Mouse (Mus musculus): ENCODE data around the gene Utp6. TPM values are rescaled to one million over a fixed set of nuclear protein-coding genes. Genes with fewer than 3 reads are reported as not detected.
"Not testable (repeated sequence)": the region's sequence is repeated elsewhere in the genome, so short reads cannot be mapped to it uniquely, and the experiment has no call there.

Utp6 gene
- polyA plus RNA-seq, 1 experiment from 2014 or later = 52.1 TPM

- H3K9ac ChIP-seq = not testable (repeated sequence)
- peaks cover 19% of the 10 kb centered on the region for H3K27me3 ChIP-seq
These were observed 14.9 kb upstream of the Utp6 start for GRCm38 (mm10) chr11:79977061-79977460.

GRCm38 (mm10) chr11:79976645-79977044, 14.5 kb upstream of the Utp6 start:
- not testable (repeated sequence) for H3K4me2 ChIP-seq (replicated peaks); H3K9me3 ChIP-seq (replicated peaks); H3K36me3 ChIP-seq; ATAC-seq (ENCODE audit: insufficient number of reproducible peaks, low FRiP score, low TSS enrichment, low read depth); H3K4me3 ChIP-seq (replicated peaks); H3K27ac ChIP-seq (replicated peaks); H3K9ac ChIP-seq
- peaks cover 19% of the 10 kb centered on the region for H3K27me3 ChIP-seq
- peaks cover 13% of the 10 kb centered on the region for H3K4me1 ChIP-seq
- 79% methylated on average over 6 of the region's 6 CpGs for WGBS

More at GRCm38 (mm10) chr11:79977061-79977460, 14.9 kb upstream of the Utp6 start:
- H3K4me3 ChIP-seq (replicated peaks); H3K36me3 ChIP-seq; H3K27ac ChIP-seq (replicated peaks); H3K4me2 ChIP-seq (replicated peaks); H3K9me3 ChIP-seq (replicated peaks); ATAC-seq (ENCODE audit: insufficient number of reproducible peaks, low FRiP score, low TSS enrichment, low read depth): not testable (repeated sequence)
- 88% methylated on average over 14 of the region's 14 CpGs for WGBS
- H3K4me1 ChIP-seq = peaks cover 13% of the 10 kb centered on the region

- Histone ChIP-seq H3K4me1 (peaks cover 13% of the 10 kb centered on the region), H3K9me3 (replicated peaks) (no peaks in the 10 kb centered on the region), H3K4me3 (replicated peaks) (no peak overlapping the region), H3K9ac (no peak overlapping the region), H3K27ac (replicated peaks) (no peak overlapping the region), H3K36me3 (no peaks in the 10 kb centered on the region), H3K27me3 (peaks cover 19% of the 10 kb centered on the region), H3K4me2 (replicated peaks) (no peak overlapping the region)
- ATAC-seq (ENCODE audit: insufficient number of reproducible peaks, low FRiP score, low TSS enrichment, low read depth) = no peak
- WGBS = 92% methylated on average over 1 of the region's 1 CpGs
These were observed 14.0 kb upstream of the Utp6 start for GRCm38 (mm10) chr11:79976222-79976621.

- no peak for ATAC-seq (ENCODE audit: insufficient number of reproducible peaks, low FRiP score, low TSS enrichment, low read depth)
- Histone ChIP-seq H3K27ac (replicated peaks) (no peak overlapping the region), H3K4me1 (peaks cover 13% of the 10 kb centered on the region), H3K36me3 (no peaks in the 10 kb centered on the region), H3K9ac (no peak overlapping the region), H3K4me2 (replicated peaks) (no peak overlapping the region), H3K27me3 (peaks cover 22% of the 10 kb centered on the region), H3K4me3 (replicated peaks) (no peak overlapping the region), H3K9me3 (replicated peaks) (no peaks in the 10 kb centered on the region)
- 66% methylated on average over 2 of the region's 2 CpGs for WGBS
These were observed 13.2 kb upstream of the Utp6 start for GRCm38 (mm10) chr11:79975377-79975776.

- Histone ChIP-seq H3K27ac (replicated peaks) (no peak overlapping the region; the same call in 1 of the 2 replicates), H3K4me1 (peaks cover 13% of the 10 kb centered on the region), H3K36me3 (no peaks in the 10 kb centered on the region), H3K9ac (peak overlapping the region; percentile 31; the same call in 1 of the 2 replicates), H3K4me3 (replicated peaks) (peak overlapping the region; percentile 49), H3K27me3 (peaks cover 22% of the 10 kb centered on the region), H3K9me3 (replicated peaks) (no peaks in the 10 kb centered on the region), H3K4me2 (replicated peaks) (peak overlapping the region; percentile 86)
- ATAC-seq (ENCODE audit: insufficient number of reproducible peaks, low FRiP score, low TSS enrichment, low read depth) = no peak
- under 1% methylated on average over 41 of the region's 41 CpGs for WGBS
These were observed 11.7 kb upstream of the Utp6 start for GRCm38 (mm10) chr11:79973626-79974476.

- peaks cover 13% of the 10 kb centered on the region for H3K4me1 ChIP-seq
- H3K9me3 ChIP-seq (replicated peaks) = no peaks in the 10 kb centered on the region
- peak overlapping the region; percentile 86 for H3K4me2 ChIP-seq (replicated peaks)
- H3K36me3 ChIP-seq = no peaks in the 10 kb centered on the region
- peaks cover 22% of the 10 kb centered on the region for H3K27me3 ChIP-seq
- ATAC-seq (ENCODE audit: insufficient number of reproducible peaks, low FRiP score, low TSS enrichment, low read depth) = no peak
- H3K9ac ChIP-seq = no peak overlapping the region
- no peak overlapping the region for H3K27ac ChIP-seq (replicated peaks)
- WGBS = 9% methylated on average over 8 of the region's 8 CpGs
- peak overlapping the region; percentile 49 for H3K4me3 ChIP-seq (replicated peaks)
These were observed 10.9 kb upstream of the Utp6 start for GRCm38 (mm10) chr11:79973133-79973532.

- Histone ChIP-seq H3K4me2 (replicated peaks) (no peak overlapping the region), H3K27ac (replicated peaks) (no peak overlapping the region), H3K27me3 (peaks cover 4% of the 10 kb centered on the region; the same call in 1 of the 2 replicates), H3K9me3 (replicated peaks) (no peaks in the 10 kb centered on the region), H3K4me1 (0 out of 2 replicates have a peak, but pooled peaks cover 3% of the 10 kb centered on the region), H3K4me3 (replicated peaks) (no peak overlapping the region), H3K9ac (no peak overlapping the region), H3K36me3 (no peaks in the 10 kb centered on the region)
- no peak for ATAC-seq (ENCODE audit: insufficient number of reproducible peaks, low FRiP score, low TSS enrichment, low read depth)
- WGBS = 78% methylated on average over 10 of the region's 10 CpGs
These were observed 5.6 kb upstream of the Utp6 start for GRCm38 (mm10) chr11:79967752-79968151.

- WGBS = 43% methylated on average over 8 of the region's 8 CpGs
- no peak for ATAC-seq (ENCODE audit: insufficient number of reproducible peaks, low FRiP score, low TSS enrichment, low read depth)
- no peak overlapping the region for H3K4me2 ChIP-seq (replicated peaks)
These were observed 3.7 kb upstream of the Utp6 start for GRCm38 (mm10) chr11:79965896-79966295.

GRCm38 (mm10) chr11:79963212-79963974, 1.2 kb upstream of the Utp6 start:
- no peak for ATAC-seq (ENCODE audit: insufficient number of reproducible peaks, low FRiP score, low TSS enrichment, low read depth)
- no peak overlapping the region for H3K4me3 ChIP-seq (replicated peaks)

More at GRCm38 (mm10) chr11:79965896-79966295, 3.7 kb upstream of the Utp6 start:
- no peaks in the 10 kb centered on the region for H3K36me3 ChIP-seq
- H3K4me1 ChIP-seq = peaks cover 10% of the 10 kb centered on the region; the same call in 1 of the 2 replicates
- H3K4me3 ChIP-seq (replicated peaks) = no peak overlapping the region
- H3K27ac ChIP-seq (replicated peaks) = no peak overlapping the region
- H3K27me3 ChIP-seq = 0 out of 2 replicates have a peak, but pooled peaks cover 2% of the 10 kb centered on the region
- H3K9me3 ChIP-seq (replicated peaks) = no peaks in the 10 kb centered on the region
- H3K9ac ChIP-seq = no peak overlapping the region

GRCm38 (mm10) chr11:79962877-79963183, 640 bp upstream of the Utp6 start:
- WGBS = 4% methylated on average over 9 of the region's 9 CpGs
- ATAC-seq (ENCODE audit: insufficient number of reproducible peaks, low FRiP score, low TSS enrichment, low read depth) = no peak
- H3K27me3 ChIP-seq = no peaks in the 10 kb centered on the region
- H3K4me1 ChIP-seq = peaks cover 11% of the 10 kb centered on the region; the same call in 1 of the 2 replicates
- H3K9me3 ChIP-seq (replicated peaks) = no peaks in the 10 kb centered on the region
- H3K36me3 ChIP-seq = peaks cover 13% of the 10 kb centered on the region
- 0 out of 2 replicates have a peak overlapping the region, but pooled peaks have one; percentile 12 for H3K27ac ChIP-seq (replicated peaks)
- H3K4me2 ChIP-seq (replicated peaks) = peak overlapping the region; percentile 67
- H3K4me3 ChIP-seq (replicated peaks) = peak overlapping the region; percentile 66
- peak overlapping the region; percentile 31; the same call in 1 of the 2 replicates for H3K9ac ChIP-seq

More at GRCm38 (mm10) chr11:79963212-79963974, 1.2 kb upstream of the Utp6 start:
- Histone ChIP-seq H3K9ac (no peak overlapping the region), H3K36me3 (peaks cover 7% of the 10 kb centered on the region; the same call in 1 of the 2 replicates), H3K9me3 (replicated peaks) (no peaks in the 10 kb centered on the region), H3K4me2 (replicated peaks) (0 out of 2 replicates have a peak overlapping the region, but pooled peaks have one; percentile 67), H3K27ac (replicated peaks) (no peak overlapping the region), H3K4me1 (peaks cover 11% of the 10 kb centered on the region; the same call in 1 of the 2 replicates), H3K27me3 (no peaks in the 10 kb centered on the region)
- WGBS = 60% methylated on average over 8 of the region's 8 CpGs

All from embryonic facial prominence, embryonic 15.5 days (tissue).